Mouse (Mus musculus): ENCODE data around the gene Glis3. TPM values are rescaled to one million over a fixed set of nuclear protein-coding genes. Genes with fewer than 3 reads are reported as not detected.

Gene Glis3
- total and polyA plus RNA-seq, 2 experiments from 2014 or later, result 1.8 to 16.2 TPM

GRCm38 (mm10) chr19:28225651-28226050 lies 454.2 kb downstream of the Glis3 start:
- TF ChIP-seq CTCF (IDR thresholded peaks at IDR 0.05; ENCODE audit: low read depth), result no peak
- H3K9ac ChIP-seq (replicated peaks; ENCODE audit: low read length), result no peak overlapping the region
- H3K27me3 ChIP-seq (ENCODE audit: insufficient read depth, low read length), result no peaks in the 10 kb centered on the region
- ATAC-seq, result no peak
- no peak for DNase-seq (ENCODE audit: low spot score)
- H3K4me2 ChIP-seq (ENCODE audit: low read depth, low read length), result no peak overlapping the region
- H3K27ac ChIP-seq, result no peak overlapping the region
- no peak overlapping the region for H3K4me3 ChIP-seq (ENCODE audit: low read length)
- no peaks in the 10 kb centered on the region for H3K4me1 ChIP-seq (ENCODE audit: insufficient read depth, low read length)
- no peaks in the 10 kb centered on the region for H3K9me3 ChIP-seq (ENCODE audit: low read length)
- no peaks in the 10 kb centered on the region for H3K36me3 ChIP-seq (ENCODE audit: insufficient read depth, low read length)
- WGBS, result 76% methylated on average over 6 of the region's 6 CpGs

GRCm38 (mm10) chr19:28211630-28212029 lies 468.2 kb downstream of the Glis3 start:
- Histone ChIP-seq H3K9ac (replicated peaks; ENCODE audit: low read length) (no peak overlapping the region), H3K4me1 (ENCODE audit: insufficient read depth, low read length) (no peaks in the 10 kb centered on the region), H3K27ac (no peak overlapping the region), H3K4me2 (ENCODE audit: low read depth, low read length) (no peak overlapping the region), H3K4me3 (ENCODE audit: low read length) (no peak overlapping the region), H3K36me3 (ENCODE audit: insufficient read depth, low read length) (no peaks in the 10 kb centered on the region), H3K9me3 (ENCODE audit: low read length) (no peaks in the 10 kb centered on the region), H3K27me3 (ENCODE audit: insufficient read depth, low read length) (no peaks in the 10 kb centered on the region)
- TF ChIP-seq CTCF (IDR thresholded peaks at IDR 0.05; ENCODE audit: low read depth), result no peak
- no peak for ATAC-seq
- no peak for DNase-seq (ENCODE audit: low spot score)
- 93% methylated on average over 4 of the region's 4 CpGs for WGBS

Other genes starting within 250 kb of the Glis3 start
- gene Slc1a1, start 155.0 kb upstream of the Glis3 start, total RNA-seq (2014; rRNA removed), result 67.3 and 75.1 TPM in 2 replicates
- 45.7 and 49.0 TPM in 2 replicates for gene Slc1a1, start 155.0 kb upstream of the Glis3 start, polyA plus RNA-seq (2015; fragmentation: Nextera tagmentation; extraction: Ambion mirVana)

All from hindbrain, postnatal 0 days (tissue).